Mouse (Mus musculus) neural tube, embryonic 13.5 days (tissue): ENCODE results near the gene Llgl1. TPM values are rescaled to one million over a fixed set of nuclear protein-coding genes. Genes with fewer than 3 reads are reported as not detected.

ENCODE experiments used
- microRNA-seq: library from miRNA; unstranded; fragments of <30 nt; microRNA quantifications from one replicate; pipeline ENCODE4, GENCODE M21; 2016
- polyA plus RNA-seq: library from polyadenylated mRNA; unstranded; fragments of >200 nt; fragmentation: Nextera tagmentation; extraction: Ambion mirVana; gene quantifications from 2 replicates; pipeline ENCODE4 v1.2.1, GENCODE M21; 2015

The Llgl1 gene
- polyA plus RNA-seq, 1 experiment from 2014 or later = 54.4 TPM

Small RNA genes within 50 kb of the gene (microRNA-seq; reads per million reads assigned to microRNA genes)
- gene Mir5100 = 0.74 reads per million

Other genes with a start within 250 kb of the Llgl1 start
- gene Drg2, start 245.1 kb upstream of the Llgl1 start, polyA plus RNA-seq = 92.5 and 99.3 TPM in 2 replicates
- gene Myo15, start 230.4 kb upstream of the Llgl1 start, polyA plus RNA-seq = 0.15 and 0.21 TPM in 2 replicates
- 22.3 and 24.2 TPM in 2 replicates for gene Alkbh5, start 163.3 kb upstream of the Llgl1 start, polyA plus RNA-seq
- gene Flii, start 27.5 kb downstream of the Llgl1 start, polyA plus RNA-seq = 68.2 and 71.9 TPM in 2 replicates
- gene Mief2, start 28.7 kb downstream of the Llgl1 start, polyA plus RNA-seq = 21.3 and 22.0 TPM in 2 replicates
- 8.5 and 10.0 TPM in 2 replicates for gene Top3a, start 77.6 kb downstream of the Llgl1 start, polyA plus RNA-seq
- gene Smcr8, start 77.8 kb downstream of the Llgl1 start, polyA plus RNA-seq = 6.1 and 6.5 TPM in 2 replicates
- 5.0 and 7.2 TPM in 2 replicates for gene Shmt1, start 112.0 kb downstream of the Llgl1 start, polyA plus RNA-seq
- gene Dhrs7b, start 130.9 kb downstream of the Llgl1 start, polyA plus RNA-seq = 31.0 and 32.1 TPM in 2 replicates
- 52.6 and 56.0 TPM in 2 replicates for gene Tmem11, start 179.5 kb downstream of the Llgl1 start, polyA plus RNA-seq
- 28.8 and 30.0 TPM in 2 replicates for gene Natd1, start 215.0 kb downstream of the Llgl1 start, polyA plus RNA-seq
- 31.4 and 32.0 TPM in 2 replicates for gene Map2k3, start 232.3 kb downstream of the Llgl1 start, polyA plus RNA-seq